In genomic region chr2:145593649-145594347, GRCm38 (mm10) we compare ENCODE assay signal across 15 mouse cellular contexts.
DNase-seq lines count a peak whose midpoint lies in the region; ATAC-seq lines count a peak whose summit lies in the region.
"Had no signal": no experiment of that assay in that cellular context is flagged by ENCODE, and none has a peak within 500 bp of the region (broad histone marks: within the 10 kb centered on the region; RNA-seq: fewer than 3 reads in every experiment).

No protein-coding gene starts in this region.

- no peaks in the 10 kb centered on the region for H3K36me3 ChIP-seq in kidney, embryonic 14.5 days (ENCODE audit: control insufficient read depth, insufficient read depth, low read length)
- no peaks in the 10 kb centered on the region for H3K36me3 ChIP-seq in midbrain, embryonic 13.5 days
- H3K36me3 ChIP-seq: embryonic facial prominence, embryonic 13.5 days; G1E had no signal

- 77% methylated on average over 3 of the region's 3 CpGs for whole genome bisulfite sequencing in kidney, embryonic 14.5 days
- WGBS in midbrain, embryonic 13.5 days, result 84% methylated on average over 3 of the region's 3 CpGs

- H3K27me3 ChIP-seq in kidney, embryonic 14.5 days (ENCODE audit: control insufficient read depth, insufficient read depth, low read length), result no peaks in the 10 kb centered on the region
- H3K27me3 ChIP-seq in midbrain, embryonic 13.5 days, result no peaks in the 10 kb centered on the region
- H3K27me3 ChIP-seq: embryonic facial prominence, embryonic 13.5 days had no signal

- no peaks in the 10 kb centered on the region for H3K4me1 ChIP-seq in kidney, embryonic 14.5 days (ENCODE audit: control insufficient read depth, insufficient read depth, low read length)
- no peaks in the 10 kb centered on the region for H3K4me1 ChIP-seq in midbrain, embryonic 13.5 days (replicated peaks)

- no peak overlapping the region for H3K4me3 ChIP-seq in kidney, embryonic 14.5 days (ENCODE audit: low read length)
- H3K4me3 ChIP-seq in midbrain, embryonic 13.5 days (replicated peaks), result no peak overlapping the region
- H3K4me3 ChIP-seq: embryonic facial prominence, embryonic 13.5 days; gastrocnemius, adult 2 months had no signal

- H3K27ac ChIP-seq in kidney, embryonic 14.5 days (ENCODE audit: low read depth, low read length), result no peak overlapping the region
- H3K27ac ChIP-seq in midbrain, embryonic 13.5 days, result no peak overlapping the region
- H3K27ac ChIP-seq: embryonic facial prominence, embryonic 13.5 days; gastrocnemius, adult 2 months had no signal

- H3K9me3 ChIP-seq in kidney, embryonic 14.5 days (ENCODE audit: control insufficient read depth, low read length), result no peaks in the 10 kb centered on the region
- no peaks in the 10 kb centered on the region for H3K9me3 ChIP-seq in midbrain, embryonic 13.5 days
- H3K9me3 ChIP-seq: embryonic facial prominence, embryonic 13.5 days had no signal

- ATAC-seq in kidney, embryonic 14.5 days (ENCODE audit: low FRiP score, low TSS enrichment), result no peak
- ATAC-seq in megakaryocyte, adult 5-6 weeks (ENCODE audit: poor library complexity, severe bottlenecking), result peak; percentile 26
- ATAC-seq in midbrain, embryonic 13.5 days, result no peak

- DNase-seq in kidney, adult 18-20 months, result peak; percentile 47
- peak; percentile 31 for DNase-seq in brain, adult 2 months (ENCODE audit: low read depth, low spot score)
- peak; percentile 74 for DNase-seq in kidney, postnatal 14 days
- no peak for DNase-seq in layer of hippocampus, adult 9-11 months
- DNase-seq: cerebellum, postnatal 36 days; gastrocnemius, adult 2 months; heart, postnatal 4 days; right cerebral cortex, postnatal 14 days had no signal

- H3K4me2 ChIP-seq in kidney, embryonic 14.5 days (replicated peaks; ENCODE audit: low read depth, low read length), result no peak overlapping the region
- H3K4me2 ChIP-seq in midbrain, embryonic 13.5 days (replicated peaks), result no peak overlapping the region
- H3K4me2 ChIP-seq: embryonic facial prominence, embryonic 13.5 days; heart, embryonic 11.5 days; liver, embryonic 11.5 days had no signal

- no peak overlapping the region for H3K9ac ChIP-seq in kidney, embryonic 14.5 days (ENCODE audit: low read depth, low read length)
- no peak overlapping the region for H3K9ac ChIP-seq in midbrain, embryonic 13.5 days (replicated peaks)
- H3K9ac ChIP-seq: embryonic facial prominence, embryonic 13.5 days had no signal
